Mouse (Mus musculus) c-Kit-positive CD71-positive TER-119-negative erythroid progenitor cells, embryonic 14.5 days (primary cell): Measurements from ENCODE around the gene Psmb11.
A peak's percentile ranks its signal among the peaks of the same experiment; 100 is the strongest.

Experiments used
- DNase-seq: peaks from one replicate; pipeline ENCODE4 v3.0.0-alpha.2; 2013; ENCODE audit warnings: low read depth

The Psmb11 gene

DNA sequence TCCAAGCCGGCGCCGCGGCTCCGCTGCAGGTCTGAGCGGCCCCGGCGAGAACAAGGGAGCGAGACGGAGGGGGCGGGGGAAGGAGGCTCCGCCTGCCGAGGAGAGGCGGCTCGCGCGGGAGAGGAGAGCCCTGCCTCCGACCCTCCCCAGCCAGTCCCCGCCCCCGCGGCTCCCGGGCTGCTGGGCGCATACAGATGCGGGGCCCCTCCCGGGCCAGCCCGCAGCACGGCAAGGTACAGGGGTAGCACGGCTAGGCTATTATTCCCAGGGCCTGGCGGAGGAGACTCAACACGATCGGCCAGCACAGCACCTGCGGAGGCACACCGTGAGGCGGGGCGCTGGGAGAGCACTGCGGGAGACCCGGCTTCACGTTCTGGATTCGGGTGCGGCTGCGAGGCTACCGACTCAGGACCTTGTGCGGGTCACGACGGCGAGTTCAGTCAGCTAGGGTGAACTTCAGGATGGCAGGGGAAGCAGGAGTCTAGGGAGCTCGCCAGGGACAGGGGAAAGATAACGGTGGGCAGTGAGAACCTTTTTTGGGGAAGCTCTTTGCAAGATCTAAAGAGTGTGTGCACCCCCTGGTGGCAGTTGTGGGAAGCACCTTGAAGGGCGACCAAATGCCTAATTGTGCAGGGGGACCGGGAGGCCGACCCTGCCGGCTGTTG is 20.2 kb downstream of the Psmb11 start, which contains the start of gene Cdh24:
Gene Cdh24 (minus strand): TSS at position 60 of the 665 bp plus-strand sequence.
- DNase-seq, result peak; percentile 84

DNA sequence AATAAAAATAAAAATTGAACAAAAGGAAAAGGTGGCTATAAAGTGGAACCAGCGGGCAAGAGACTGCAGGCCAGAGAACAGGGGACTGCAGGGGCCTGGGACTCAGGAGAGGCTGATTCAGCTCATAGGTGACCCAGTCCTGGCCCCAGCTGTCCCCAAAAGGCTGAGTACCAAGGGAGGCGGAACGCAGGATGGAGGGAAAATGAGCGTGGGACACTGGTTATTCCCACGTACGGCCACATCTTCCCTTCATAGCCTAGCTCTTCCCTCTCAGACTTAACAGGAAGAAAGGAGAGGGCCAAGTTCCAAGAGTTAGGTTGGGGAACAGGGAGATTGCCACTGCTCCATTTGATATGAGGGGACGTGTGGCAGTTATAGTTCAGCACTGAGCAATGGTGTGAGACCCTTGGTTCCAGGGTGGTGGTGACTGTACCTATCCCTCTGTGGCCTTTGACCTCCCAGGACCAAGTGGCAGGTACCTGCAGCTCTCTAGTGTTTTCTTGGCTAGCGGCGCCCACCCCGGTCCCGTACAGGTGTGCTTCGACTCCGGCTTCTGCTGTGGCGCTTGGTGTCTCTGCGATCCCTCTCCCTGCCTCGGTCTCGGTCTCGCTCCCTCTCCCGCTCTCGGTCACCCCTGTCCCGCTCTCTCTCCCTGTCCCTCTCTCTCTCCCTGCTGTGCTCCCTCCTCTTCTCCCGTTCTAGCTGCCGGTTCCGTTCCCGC is 21.2 kb downstream of the Psmb11 start:
- DNase-seq, result no peak

DNA sequence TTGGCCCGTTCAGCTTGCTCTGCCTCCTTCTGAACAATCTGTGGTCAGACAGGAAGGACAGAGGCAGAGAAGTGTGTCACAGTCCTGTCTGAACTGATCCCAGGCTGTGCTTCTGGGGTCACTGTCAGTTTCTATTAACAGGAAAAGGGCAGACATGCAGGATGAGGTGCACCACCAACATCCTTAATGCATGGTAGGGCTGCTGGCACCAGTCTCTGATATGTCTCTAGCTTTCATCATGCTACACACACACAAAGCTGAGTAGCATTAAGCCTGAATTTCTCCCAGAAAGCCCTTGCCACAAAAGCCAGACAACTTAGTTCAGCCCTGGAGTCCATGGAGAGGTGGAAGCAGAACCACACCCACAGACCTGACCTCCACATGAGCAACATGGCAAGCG is 21.8 kb downstream of the Psmb11 start:
- no peak for DNase-seq

DNA sequence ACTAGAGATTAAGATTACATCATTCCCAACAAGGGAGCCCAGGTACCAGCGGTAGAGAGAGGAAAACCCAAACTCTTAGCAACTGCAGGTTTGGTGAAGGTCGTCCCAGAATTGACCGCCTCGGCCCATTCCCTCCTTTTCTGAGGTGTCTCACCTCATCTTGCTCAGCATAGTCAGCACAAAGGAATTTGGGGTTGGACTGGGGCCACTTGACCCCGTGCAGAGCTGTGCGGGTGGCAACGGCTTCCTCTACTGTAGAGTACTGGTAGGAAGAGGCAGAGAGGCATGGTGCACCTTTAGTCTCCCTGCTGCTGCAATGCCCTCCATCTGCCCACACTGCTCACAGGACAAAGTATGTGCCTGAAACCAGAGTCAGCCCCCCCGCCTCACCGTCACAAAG is 23.1 kb downstream of the Psmb11 start:
- DNase-seq, result no peak

DNA sequence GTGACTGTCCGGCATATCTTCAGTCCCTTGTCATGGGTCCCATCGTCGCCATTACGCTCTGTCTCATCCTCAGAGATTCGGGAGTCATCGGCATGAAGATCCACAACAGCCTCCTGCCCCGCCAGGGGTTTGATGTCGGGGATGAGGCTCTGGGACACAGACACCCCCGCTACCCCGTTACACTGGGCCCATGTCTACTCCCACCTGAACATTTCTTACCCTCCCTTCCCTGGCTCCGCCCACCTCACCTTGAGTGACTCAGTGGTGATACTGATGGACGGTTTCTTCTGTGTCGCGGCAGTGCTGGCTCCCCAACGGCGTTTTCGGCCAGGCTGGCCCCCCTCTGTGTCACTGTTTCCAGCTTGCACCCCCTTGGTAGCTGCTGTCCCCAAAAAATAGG is 25.2 kb downstream of the Psmb11 start:
- DNase-seq, result no peak

DNA sequence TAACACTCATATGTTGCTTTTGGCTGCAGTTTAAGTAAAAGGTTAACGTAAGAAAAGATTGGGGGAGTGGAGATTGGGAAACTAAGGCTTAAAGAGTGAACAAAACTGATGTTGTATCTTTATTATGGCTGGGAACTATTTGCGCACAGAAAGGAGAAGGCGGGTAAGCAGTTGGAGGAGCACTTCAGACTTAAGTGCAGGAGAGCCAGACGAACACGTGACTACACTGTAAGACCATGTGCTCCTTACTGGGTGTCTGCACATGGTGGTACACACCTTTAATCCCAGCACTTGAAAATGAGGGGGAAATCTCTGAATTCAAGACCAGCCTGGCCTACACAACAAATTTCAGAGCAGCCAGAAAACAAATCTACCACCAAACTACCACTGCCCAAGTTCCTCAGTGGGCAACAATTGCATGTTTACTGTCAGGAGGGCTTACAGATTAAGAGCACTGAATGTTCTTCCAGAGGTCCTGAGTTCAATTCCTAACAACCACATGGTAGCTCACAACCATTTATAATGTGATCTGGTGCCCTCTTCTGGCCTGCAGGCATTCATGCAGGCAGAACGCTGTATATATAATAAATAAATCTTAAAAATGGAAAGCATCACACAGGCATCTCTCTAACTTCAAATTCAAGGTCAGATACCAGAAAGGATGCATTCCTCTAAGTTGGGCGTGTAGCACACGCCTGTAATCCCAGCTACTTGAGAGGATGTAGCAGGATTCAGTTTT is 25.8 kb downstream of the Psmb11 start:
- DNase-seq, result no peak

DNA sequence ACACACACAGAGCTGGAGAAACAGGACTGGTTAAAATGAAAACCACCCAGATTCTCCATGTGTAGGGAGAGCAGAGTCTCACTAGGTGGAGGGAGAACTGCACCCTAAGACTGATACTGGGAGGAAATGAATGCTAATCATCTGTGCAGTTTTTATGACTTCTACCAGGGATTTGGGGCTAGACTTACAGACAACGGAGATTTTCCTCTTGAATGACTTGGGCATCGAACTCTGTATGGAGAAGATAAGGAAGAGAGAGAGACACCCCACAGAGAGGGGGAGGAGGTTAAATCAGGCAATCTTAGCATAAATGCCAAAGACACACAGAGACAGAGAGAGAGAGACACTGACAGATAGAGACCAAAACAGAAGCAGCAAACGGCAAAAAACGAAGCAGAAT is 26.7 kb downstream of the Psmb11 start:
- DNase-seq, result no peak

DNA sequence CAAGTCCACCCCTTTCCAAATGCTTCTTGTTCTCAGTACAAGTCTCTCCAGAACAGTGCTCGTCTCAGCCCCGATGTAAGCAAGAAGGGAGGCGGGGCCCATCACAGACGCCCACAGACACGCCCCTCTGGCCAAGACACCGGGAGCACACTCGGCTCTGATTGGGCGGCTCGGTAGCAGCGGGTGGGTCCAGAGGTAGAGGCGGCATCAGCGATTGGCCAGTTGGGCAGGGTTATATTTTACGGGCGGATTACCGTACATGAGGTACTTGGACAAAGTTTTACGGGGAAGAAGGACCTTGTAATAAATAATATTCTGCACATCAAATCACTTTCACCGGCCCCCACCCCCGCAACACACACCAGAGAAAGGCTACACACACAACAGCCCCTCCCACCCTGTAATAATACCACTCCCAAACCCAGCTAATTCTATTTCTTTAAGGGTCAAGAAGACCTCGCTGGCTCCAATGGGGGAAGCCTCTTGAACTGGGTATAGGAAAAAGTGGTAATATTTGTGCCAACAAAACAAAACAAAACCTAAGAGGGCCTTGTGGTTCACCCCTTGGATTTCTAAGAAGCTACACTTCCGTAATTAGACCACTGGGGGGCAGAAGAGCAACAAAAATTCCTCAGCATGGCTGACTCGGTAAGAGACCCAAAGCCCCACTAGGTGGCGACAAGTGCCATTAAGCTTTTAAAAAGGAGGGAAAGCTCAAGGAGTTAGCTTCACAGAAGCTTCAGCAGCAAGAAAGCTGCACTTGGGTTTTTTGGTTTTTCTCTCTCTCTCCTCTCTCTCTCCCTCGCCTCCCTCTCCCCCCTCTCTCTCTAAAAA is 29.6 kb downstream of the Psmb11 start:
- peak; percentile 94 for DNase-seq

DNA sequence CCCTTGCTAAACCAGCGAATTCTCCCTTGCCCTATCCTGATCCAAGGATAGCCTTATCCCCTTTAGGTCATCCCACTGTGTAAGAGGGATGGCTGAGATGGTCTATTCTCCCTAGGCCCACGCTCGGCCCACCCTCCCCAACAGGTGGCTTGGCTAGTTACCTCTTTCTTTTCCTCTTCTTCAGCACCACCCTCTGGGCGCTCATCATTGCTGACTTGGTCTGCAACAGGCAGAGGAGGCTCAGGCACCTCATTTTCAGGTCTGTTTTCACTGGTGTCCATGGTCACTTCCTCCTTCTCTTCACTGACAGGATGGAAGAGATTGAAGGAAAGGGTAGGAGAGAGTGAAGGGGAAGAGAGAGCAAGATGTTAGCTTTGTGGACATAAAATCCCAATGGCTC is 30.3 kb downstream of the Psmb11 start:
- DNase-seq, result no peak

DNA sequence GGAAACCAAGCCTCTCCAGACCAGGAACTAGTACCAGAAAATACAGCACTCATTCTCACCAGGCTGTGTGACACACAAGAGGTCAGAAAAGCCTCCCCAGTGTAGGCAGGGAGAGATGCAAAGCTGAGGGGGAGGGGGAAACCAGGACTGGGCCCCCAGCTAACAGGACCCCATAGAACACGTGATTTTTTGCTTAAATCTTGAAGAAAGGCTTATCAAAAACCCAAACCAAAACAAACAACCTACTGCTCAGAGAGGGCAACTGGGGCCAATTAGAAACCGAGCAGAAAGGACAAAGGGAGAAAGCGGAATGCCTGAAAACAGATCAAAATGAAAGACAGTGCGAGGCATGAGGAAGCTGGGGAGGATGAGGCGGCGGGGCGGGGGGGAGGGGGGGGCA is 31.6 kb downstream of the Psmb11 start:
- no peak for DNase-seq

DNA sequence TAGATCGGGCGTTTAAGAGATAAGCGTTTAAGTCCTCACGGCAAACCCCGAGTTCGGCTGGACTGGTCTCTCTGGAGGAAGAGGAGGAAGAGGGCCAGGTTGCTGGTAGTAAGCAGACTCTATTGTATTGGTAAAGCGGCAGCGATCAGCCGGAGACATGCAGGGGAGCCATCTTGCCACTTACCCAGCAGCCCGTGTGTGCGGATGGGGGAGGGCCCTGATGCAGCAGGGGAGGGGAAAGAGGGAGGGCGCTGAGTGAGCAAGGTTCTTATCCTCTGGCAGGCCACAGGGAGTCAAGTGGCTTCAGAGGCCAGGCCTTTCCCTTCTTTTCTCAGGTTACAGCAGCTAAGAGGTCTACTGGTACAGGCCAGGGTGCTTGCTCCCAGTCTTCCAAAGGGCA is 32.3 kb downstream of the Psmb11 start:
- DNase-seq, result peak; percentile 81

DNA sequence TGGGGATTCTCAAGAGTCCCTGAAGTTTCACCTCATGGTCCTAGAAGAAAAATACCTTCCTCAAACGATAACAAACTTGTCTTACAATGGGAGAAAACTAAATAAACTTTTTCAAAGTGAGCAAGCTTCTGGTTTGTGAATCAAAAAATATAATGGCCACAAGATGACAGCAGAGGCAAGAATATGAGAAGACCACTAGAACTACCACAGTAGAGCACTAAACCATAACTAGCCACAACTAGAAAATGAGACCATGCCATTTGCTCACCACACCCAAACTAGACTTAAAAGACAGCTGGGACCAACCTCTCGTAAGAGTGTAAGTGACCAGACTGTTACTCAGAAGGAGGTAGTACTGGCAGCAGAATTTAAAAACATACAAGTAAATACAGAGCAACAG is 38.8 kb downstream of the Psmb11 start:
- peak; percentile 65 for DNase-seq

DNA sequence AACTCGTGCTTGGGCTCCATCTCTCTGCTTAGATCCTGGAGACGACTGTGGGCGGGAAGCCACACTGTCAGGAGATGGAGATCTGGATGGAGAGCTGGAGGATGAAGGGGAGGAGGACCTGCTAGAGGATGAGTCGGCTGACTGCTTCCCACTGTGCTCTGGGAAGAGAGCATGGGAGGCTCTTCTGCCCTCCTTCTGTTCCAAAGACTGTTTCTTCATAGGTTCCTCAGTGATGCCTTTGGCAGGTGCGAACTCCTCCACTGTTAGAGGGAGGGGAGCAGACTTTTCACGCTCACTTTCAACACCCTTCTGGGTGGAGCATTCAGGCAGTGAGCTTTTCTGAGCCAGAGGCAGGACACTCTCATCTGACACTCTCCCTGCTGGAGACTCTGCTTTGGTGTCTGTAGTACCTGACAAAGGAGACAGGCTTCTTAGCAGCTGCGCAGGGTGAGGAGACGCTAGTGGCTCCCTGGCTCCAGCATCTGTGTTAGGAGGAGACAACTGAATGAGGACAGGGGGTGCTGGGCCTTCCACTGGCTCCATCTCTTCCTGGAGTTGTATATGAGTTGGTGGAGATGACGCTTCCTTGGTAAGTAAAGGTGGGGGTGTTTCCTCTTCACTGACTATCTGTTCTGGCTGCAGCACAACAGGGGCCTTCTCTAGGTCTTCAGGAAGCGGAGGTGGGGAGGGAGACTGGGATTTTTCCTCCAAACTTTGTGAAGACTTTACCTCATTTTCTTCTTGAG is 43.4 kb downstream of the Psmb11 start:
- no peak for DNase-seq

DNA sequence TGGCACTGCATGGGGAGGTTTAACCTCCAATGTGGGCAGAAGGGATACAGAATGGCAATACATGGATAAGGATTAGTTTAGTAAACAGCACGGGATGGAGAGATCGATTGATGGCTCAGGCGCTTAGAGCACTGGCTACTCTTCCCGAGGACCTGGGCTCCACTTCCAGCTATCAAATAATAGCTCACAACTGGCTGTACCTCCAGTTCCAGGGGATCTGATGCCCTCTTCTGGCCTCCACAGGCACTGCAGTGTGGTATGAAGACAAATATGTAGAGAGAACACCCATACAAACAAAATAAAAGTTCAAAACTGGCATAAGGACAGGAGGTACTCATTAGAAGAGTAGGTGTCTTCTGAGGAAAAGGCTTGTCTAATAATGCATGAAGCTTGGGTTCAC is 48.1 kb downstream of the Psmb11 start:
- DNase-seq, result peak; percentile 40

DNA sequence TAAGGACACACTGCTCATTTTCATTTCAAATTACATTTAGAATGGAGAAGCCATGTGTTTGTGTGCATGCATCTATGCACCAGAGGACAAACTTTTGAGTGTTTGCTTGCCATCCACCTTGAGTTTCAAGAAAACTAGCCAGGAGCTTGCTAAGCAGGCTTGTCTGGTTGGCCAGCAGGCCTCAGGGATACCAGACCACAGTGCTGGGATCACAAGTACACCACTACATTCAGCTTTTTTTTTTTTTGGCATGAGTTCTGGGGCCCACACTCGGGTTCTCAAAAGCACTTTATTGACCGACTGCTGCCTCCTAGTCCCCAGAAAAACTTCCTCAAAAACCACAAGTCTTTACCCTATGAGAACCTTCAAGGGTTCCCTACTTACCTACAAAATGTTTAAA is 53.1 kb downstream of the Psmb11 start:
- no peak for DNase-seq

DNA sequence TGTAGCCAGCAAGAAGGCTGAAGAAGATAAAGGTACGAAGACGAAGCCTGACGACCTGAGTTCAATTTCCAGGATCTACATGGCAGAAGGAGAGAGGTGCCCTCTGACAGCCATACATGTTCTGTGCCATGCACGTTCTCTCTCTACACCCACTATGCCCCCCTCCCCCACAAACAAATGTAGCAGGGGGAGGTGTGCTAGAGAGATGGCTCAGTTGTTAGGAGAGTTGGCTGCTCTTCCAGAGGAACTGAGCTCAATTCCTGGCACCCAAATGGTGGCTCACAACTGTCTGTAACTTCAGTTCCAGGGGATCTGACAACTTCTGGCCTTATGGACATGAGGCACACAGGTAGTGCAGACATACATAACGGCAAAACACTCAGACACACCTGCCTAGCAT is 55.1 kb downstream of the Psmb11 start:
- DNase-seq, result no peak

DNA sequence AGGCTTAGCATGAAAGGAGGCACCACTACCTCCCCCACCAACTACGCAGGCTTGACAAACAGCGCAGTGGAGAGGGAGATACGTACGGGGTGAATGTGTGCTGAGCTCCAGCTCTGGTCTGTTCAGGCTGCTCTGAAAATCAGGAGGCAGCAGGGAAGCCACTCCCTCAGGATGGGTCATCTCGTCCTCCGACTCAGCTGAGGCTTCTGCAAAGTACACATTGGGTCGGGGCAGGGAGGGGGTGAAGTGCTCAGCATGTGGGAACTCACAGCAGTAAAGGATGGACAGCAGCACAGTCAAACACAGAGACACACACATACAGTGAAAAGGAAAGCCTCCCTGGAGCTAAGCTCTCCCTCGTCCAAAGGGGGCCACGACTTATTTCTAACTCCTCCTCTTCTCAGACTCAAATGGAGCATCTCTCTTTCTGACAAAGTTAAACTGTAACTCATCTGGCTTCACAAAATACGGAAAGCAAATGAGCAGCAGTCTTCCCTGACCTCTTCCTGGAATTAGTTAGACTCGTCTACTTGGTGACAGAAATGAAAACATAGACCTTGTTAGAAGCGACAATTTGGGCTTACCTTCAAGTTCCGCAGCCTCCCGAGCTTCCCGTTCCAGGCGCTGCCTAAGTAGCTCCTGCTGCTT is 57.5 kb downstream of the Psmb11 start:
- DNase-seq, result no peak
